Mouse (Mus musculus) forebrain, embryonic 14.5 days (tissue): ENCODE measurements around the gene Dok7. TPM values are rescaled to one million over a fixed set of nuclear protein-coding genes. Genes with fewer than 3 reads are reported as not detected.
A peak's percentile ranks its signal among the peaks of the same experiment; 100 is the strongest.

Source experiments
- ATAC-seq: fragments of 200-750 bp; cut with Nextera tagmentation; 2 replicates; pipeline ENCODE4 v1.8.0; 2017; ENCODE audit warnings: mild to moderate bottlenecking, moderate library complexity
- DNase-seq: peaks from one replicate; pipeline ENCODE4 v3.0.0-alpha.2; 2015; ENCODE audit warnings: low spot score
- H3K27ac ChIP-seq: fragments of 300-500 bp; sonication (generic); 2 replicates; pipeline ENCODE4 v1.5.1; 2014; ENCODE audit warnings: low read depth, mild to moderate bottlenecking, control low read depth, low read length, moderate library complexity
- H3K27me3 ChIP-seq: fragments of 300-500 bp; sonication (generic); replicated peaks from 2 replicates; pipeline ENCODE4 v1.6.1; 2014; ENCODE audit warnings: low read length, control low read depth, mixed read lengths; ENCODE audit not compliant: control insufficient read depth, insufficient read depth
- H3K36me3 ChIP-seq: fragments of 300-500 bp; sonication (generic); 2 replicates; pipeline ENCODE4 v1.6.1; 2014; ENCODE audit warnings: low read length, control low read depth; ENCODE audit not compliant: control insufficient read depth, insufficient read depth
- H3K4me1 ChIP-seq: fragments of 300-500 bp; sonication (generic); 2 replicates; pipeline ENCODE4 v1.6.1; 2014; ENCODE audit warnings: antibody characterized with exemption, low read length, control low read depth; ENCODE audit not compliant: control insufficient read depth, insufficient read depth
- H3K4me2 ChIP-seq: fragments of 300-500 bp; sonication (generic); 2 replicates; pipeline ENCODE4 v1.6.1; 2014; ENCODE audit warnings: mild to moderate bottlenecking, control low read depth, low read length
- H3K4me3 ChIP-seq: fragments of 300-500 bp; sonication (generic); 2 replicates; pipeline ENCODE4 v1.5.1; 2014; ENCODE audit warnings: low read depth, low read length, control low read depth
- H3K9ac ChIP-seq: fragments of 300-500 bp; sonication (generic); 2 replicates; pipeline ENCODE4 v1.6.1; 2014; ENCODE audit warnings: mild to moderate bottlenecking, low read length, control low read depth, moderate library complexity
- H3K9me3 ChIP-seq: fragments of 300-500 bp; sonication (generic); replicated peaks from 2 replicates; pipeline ENCODE4 v1.6.1; 2016; ENCODE audit warnings: low read length, control low read depth, mixed read lengths; ENCODE audit not compliant: control insufficient read depth
- whole genome bisulfite sequencing: fragments of 180-500 bp; shearing (Covaris S2); extraction: QIAGEN DNeasy Blood & Tissue Kit; methylation state at CpG from one replicate; pipeline ENCODE4 v1.1.7; 2014; 5-methylcytosine and 5-hydroxymethylcytosine counted together
- polyA plus RNA-seq: library from polyadenylated mRNA; unstranded; fragments of >200 nt; fragmentation: Nextera tagmentation; extraction: Ambion mirVana; gene quantifications from 2 replicates; pipeline ENCODE4 v1.2.1, GENCODE M21; 2014

Dok7 gene
- polyA plus RNA-seq, 1 experiment from 2014 or later = 2.7 TPM

- no peak overlapping the region for H3K4me2 ChIP-seq
- WGBS = 57% methylated on average over 7 of the region's 7 CpGs
- 0 out of 2 replicates have a peak, but pooled peaks cover 4% of the 10 kb centered on the region for H3K4me1 ChIP-seq
- no peak overlapping the region for H3K9ac ChIP-seq
- peak overlapping the region; percentile 27; the same call in 1 of the 2 replicates for H3K27ac ChIP-seq
- DNase-seq (peak; percentile 60), ATAC-seq (peak; percentile 79)
- H3K4me3 ChIP-seq = no peak overlapping the region
- no peaks in the 10 kb centered on the region for H3K9me3 ChIP-seq
- no peaks in the 10 kb centered on the region for H3K27me3 ChIP-seq
- H3K36me3 ChIP-seq = no peaks in the 10 kb centered on the region
Observed at GRCm38 (mm10) chr5:35070953-35071352, 14.4 kb downstream of the Dok7 start.

GRCm38 (mm10) chr5:35071855-35072254, 15.3 kb downstream of the Dok7 start:
- no peak overlapping the region for H3K27ac ChIP-seq
- no peak overlapping the region for H3K4me3 ChIP-seq
- H3K27me3 ChIP-seq = no peaks in the 10 kb centered on the region
- no peaks in the 10 kb centered on the region for H3K9me3 ChIP-seq
- ATAC-seq (no peak), DNase-seq (no peak)
- H3K4me2 ChIP-seq = no peak overlapping the region
- 92% methylated on average over 6 of the region's 6 CpGs for WGBS
- H3K36me3 ChIP-seq = no peaks in the 10 kb centered on the region
- 0 out of 2 replicates have a peak, but pooled peaks cover 4% of the 10 kb centered on the region for H3K4me1 ChIP-seq
- no peak overlapping the region for H3K9ac ChIP-seq

GRCm38 (mm10) chr5:35073235-35073634, 16.7 kb downstream of the Dok7 start:
- 87% methylated on average over 11 of the region's 11 CpGs for WGBS

GRCm38 (mm10) chr5:35073992-35074391, 17.4 kb downstream of the Dok7 start:
- DNase-seq (no peak), ATAC-seq (no peak)
- Histone ChIP-seq H3K27ac (no peak overlapping the region), H3K9ac (no peak overlapping the region), H3K4me2 (no peak overlapping the region), H3K9me3 (no peaks in the 10 kb centered on the region), H3K27me3 (no peaks in the 10 kb centered on the region), H3K36me3 (no peaks in the 10 kb centered on the region), H3K4me3 (no peak overlapping the region), H3K4me1 (0 out of 2 replicates have a peak, but pooled peaks cover 4% of the 10 kb centered on the region)
- 68% methylated on average over 9 of the region's 9 CpGs for WGBS

More at GRCm38 (mm10) chr5:35073235-35073634, 16.7 kb downstream of the Dok7 start:
- ATAC-seq (no peak), DNase-seq (no peak)
- Histone ChIP-seq H3K4me2 (no peak overlapping the region), H3K4me3 (no peak overlapping the region), H3K27me3 (no peaks in the 10 kb centered on the region), H3K27ac (no peak overlapping the region), H3K9me3 (no peaks in the 10 kb centered on the region), H3K9ac (no peak overlapping the region), H3K36me3 (no peaks in the 10 kb centered on the region), H3K4me1 (0 out of 2 replicates have a peak, but pooled peaks cover 4% of the 10 kb centered on the region)

DNA sequence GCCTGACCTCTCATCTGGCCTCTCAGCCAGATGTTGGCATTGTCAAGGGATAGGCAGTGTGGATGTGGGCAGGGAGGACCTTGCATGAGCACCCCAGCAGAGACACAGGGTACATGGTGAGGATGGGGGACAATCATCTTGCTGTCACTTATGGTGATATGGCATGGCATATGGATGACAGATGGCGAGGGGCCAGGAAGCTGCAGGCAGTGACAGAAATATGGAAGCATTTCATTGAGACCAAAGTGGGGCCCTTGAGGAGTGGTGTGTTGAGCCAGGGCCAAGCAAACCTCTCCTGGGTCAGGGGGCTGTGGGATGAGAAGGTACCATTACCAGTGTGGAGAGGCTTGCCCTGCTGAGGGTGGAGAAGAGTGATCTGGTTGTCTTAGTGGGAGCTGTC, 19.8 kb downstream of the Dok7 start:
- Histone ChIP-seq H3K36me3 (no peaks in the 10 kb centered on the region), H3K9me3 (no peaks in the 10 kb centered on the region), H3K9ac (no peak overlapping the region), H3K4me2 (no peak overlapping the region), H3K27ac (no peak overlapping the region), H3K4me1 (no peaks in the 10 kb centered on the region), H3K27me3 (no peaks in the 10 kb centered on the region), H3K4me3 (no peak overlapping the region)
- DNase-seq (no peak), ATAC-seq (no peak)
- 83% methylated on average over 1 of the region's 1 CpGs for WGBS

DNA sequence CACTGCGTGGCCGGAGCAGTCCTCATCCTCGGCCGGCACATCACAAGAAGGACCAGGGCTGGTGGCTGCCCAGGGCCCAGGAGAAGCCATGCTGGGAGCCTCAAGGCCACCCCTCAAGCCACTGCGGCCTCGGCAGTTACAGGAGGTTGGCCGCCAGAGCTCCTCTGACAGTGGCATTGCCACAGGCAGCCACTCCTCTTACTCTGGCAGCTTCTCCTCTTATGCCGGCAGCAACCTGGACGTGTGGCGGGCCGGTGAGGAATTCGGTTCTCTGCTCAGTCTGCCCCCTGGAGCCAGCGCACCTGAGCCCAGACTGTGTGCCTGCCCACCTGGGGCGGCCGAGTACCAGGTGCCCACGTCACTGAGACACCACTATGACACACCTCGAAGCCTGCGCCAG, 22.5 kb downstream of the Dok7 start:
- Histone ChIP-seq H3K4me3 (no peak overlapping the region), H3K9me3 (no peaks in the 10 kb centered on the region), H3K36me3 (no peaks in the 10 kb centered on the region), H3K9ac (no peak overlapping the region), H3K4me1 (no peaks in the 10 kb centered on the region), H3K4me2 (no peak overlapping the region), H3K27me3 (no peaks in the 10 kb centered on the region), H3K27ac (no peak overlapping the region)
- WGBS = 28% methylated on average over 18 of the region's 18 CpGs
- no peak for DNase-seq
- no peak for ATAC-seq

- H3K9me3 ChIP-seq = no peaks in the 10 kb centered on the region
- 0 out of 2 replicates have a peak, but pooled peaks cover 3% of the 10 kb centered on the region for H3K36me3 ChIP-seq
- H3K4me1 ChIP-seq = no peaks in the 10 kb centered on the region
- WGBS = 77% methylated on average over 3 of the region's 3 CpGs
- ATAC-seq (no peak), DNase-seq (no peak)
- no peaks in the 10 kb centered on the region for H3K27me3 ChIP-seq
- H3K4me2 ChIP-seq = no peak overlapping the region
- H3K9ac ChIP-seq = no peak overlapping the region
- H3K4me3 ChIP-seq = no peak overlapping the region
- no peak overlapping the region for H3K27ac ChIP-seq
Observed at GRCm38 (mm10) chr5:35084913-35085312, 28.3 kb downstream of the Dok7 start.

DNA sequence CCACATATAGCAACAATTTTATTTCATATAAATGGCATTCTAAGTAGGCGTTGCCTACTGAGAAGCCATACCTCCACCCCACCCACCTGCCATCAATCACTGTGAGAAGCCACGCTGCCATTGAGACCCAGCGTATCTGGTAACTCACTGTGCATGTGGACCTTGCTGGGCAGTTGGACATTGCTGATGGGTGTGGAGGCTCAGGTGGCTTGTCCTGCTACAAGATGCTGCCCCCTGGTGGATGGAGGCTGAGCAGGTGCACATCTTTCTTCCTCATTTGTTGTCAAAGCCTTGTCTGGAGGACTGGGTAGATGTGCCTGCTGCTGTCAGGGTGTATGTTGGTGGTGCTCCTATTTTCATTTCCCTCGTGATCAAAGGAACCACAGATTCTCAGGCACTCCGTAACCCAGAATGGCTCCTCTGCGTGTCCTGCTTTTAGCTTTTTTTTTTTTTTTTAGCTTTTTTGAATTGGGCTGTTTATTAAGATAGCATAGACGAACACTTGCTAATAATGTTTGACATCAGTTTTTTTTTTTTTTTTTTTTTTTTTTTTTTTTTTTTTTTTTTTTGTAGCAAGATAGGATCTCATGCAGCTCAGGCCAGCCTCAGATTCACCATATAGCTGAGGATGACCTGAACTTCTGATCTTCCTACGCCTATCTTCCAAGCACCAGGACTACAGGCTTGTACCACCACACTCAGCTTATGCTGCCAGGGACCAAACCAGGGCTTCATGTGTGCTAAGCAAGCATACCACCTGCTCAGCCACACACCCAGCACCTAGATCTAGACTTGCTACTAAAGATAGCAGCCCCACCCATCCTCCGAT, 32.4 kb downstream of the Dok7 start:
- 73% methylated on average over 9 of the region's 9 CpGs for WGBS
- Histone ChIP-seq H3K9me3 (no peaks in the 10 kb centered on the region), H3K27me3 (no peaks in the 10 kb centered on the region), H3K4me3 (no peak overlapping the region), H3K36me3 (peaks cover 34% of the 10 kb centered on the region), H3K4me2 (no peak overlapping the region), H3K4me1 (no peaks in the 10 kb centered on the region), H3K27ac (no peak overlapping the region), H3K9ac (no peak overlapping the region)
- ATAC-seq = no peak
- DNase-seq = peak; percentile 49

DNA sequence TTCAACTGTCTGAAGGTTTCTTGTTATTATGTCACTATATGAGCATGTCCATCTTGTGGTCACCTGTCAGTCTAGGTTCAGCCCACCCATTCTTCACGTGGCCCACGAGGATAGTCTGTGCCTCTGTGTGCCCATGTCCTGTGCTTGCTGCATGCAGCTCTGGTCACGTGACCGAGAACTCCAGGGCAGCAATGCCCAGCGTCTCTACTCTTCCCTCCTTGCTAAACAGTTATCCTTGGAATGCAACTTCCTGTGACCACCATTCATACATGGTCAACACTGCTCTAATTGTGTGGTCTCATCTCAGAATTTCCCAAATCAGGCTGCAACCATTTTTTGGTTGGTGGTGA, 33.0 kb downstream of the Dok7 start:
- WGBS = 86% methylated on average over 5 of the region's 5 CpGs
- Histone ChIP-seq H3K36me3 (peaks cover 38% of the 10 kb centered on the region), H3K4me3 (no peak overlapping the region), H3K27me3 (no peaks in the 10 kb centered on the region), H3K4me2 (no peak overlapping the region), H3K4me1 (no peaks in the 10 kb centered on the region), H3K9ac (no peak overlapping the region), H3K9me3 (no peaks in the 10 kb centered on the region), H3K27ac (no peak overlapping the region)
- DNase-seq = no peak
- ATAC-seq = no peak
